Mouse (Mus musculus) small intestine, adult 2 months (tissue): ENCODE measurements at regions not wholly inside any gene's neighbourhood (a gene's known extent, or its start where the extent isn't known, plus 50 kb on each side); places are given as distances from the start of the nearest gene placed in this dataset.

ENCODE experiments used
- CTCF ChIP-seq: fragments of 200-500 bp; IDR thresholded peaks from 2 replicates; pipeline ENCODE4 v1.5.1; 2012; ENCODE audit warnings: low read depth, mild to moderate bottlenecking, control low read depth, inconsistent platforms, low read length, moderate library complexity, mixed read lengths; ENCODE audit not compliant: insufficient replicate concordance, insufficient read length; ENCODE audit errors: extremely low read depth
- POLR2A ChIP-seq: fragments of 200-500 bp; IDR thresholded peaks from 2 replicates; pipeline ENCODE4 v1.6.1; 2012; ENCODE audit warnings: low read depth, mild to moderate bottlenecking, control low read depth, inconsistent platforms, low read length, moderate library complexity

DNA sequence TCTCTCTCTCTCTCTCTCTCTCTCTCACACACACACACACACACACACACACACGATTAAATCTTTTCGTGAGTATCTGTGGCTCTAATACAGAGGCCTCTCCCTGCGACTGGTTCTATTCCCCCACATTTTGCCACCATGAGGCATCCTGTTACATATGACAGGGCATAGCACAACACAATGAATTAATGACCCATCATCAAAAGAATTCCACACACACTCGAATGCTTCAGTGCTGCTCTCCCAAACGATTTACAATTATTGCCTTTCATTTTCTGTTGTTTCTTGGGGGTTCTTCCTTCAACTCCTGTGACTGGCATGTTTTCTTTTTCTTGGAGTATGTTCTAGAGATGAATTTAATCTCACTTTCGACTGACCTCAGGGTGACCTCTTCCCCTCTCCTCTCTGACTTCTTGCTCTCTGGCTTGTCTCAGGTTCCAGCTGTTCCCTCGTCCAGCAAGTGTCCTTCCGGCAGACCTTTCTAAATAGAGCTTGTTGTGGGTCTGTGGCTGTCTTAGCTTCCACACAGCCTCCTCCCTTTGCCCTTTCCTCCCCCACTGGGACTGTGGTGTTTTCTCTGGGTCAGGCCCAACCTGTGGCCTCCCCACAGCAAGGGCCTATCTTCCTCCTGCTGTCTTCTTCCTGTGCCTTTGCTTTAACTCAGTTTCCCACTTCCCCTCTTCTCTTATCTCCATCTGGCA lies 124.1 kb upstream of the Ccdc122 start:
- TF ChIP-seq CTCF (no peak), POLR2A (no peak)
